ENCODE assay signal across 16 mouse cellular contexts in the genomic region with DNA sequence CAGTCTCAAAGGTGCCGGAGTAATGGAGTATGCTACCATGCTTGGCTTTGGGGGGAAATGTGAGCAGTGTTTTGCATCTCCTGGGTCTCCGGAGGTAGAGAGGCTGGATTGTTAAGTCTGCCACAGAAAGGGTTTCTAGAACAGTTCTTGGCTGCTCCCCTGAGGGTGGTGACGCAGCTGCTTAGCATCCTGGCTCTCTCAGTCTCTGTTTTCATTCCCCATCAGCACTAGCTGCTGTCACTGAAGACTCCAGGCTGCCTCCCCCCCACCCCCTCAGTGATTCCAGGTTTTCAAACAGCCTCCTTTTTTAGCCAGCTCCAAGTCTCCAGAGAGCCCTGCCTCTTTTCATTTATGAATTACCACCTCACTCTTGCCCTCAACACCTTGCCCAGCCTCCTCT. TPM values are rescaled to one million over a fixed set of nuclear protein-coding genes. Genes with fewer than 3 reads are reported as not detected.
DNase-seq lines count a peak whose midpoint lies in the region; ATAC-seq and TF ChIP-seq lines count a peak whose summit lies in the region.
"Had no signal": no experiment of that assay in that cellular context is flagged by ENCODE, and none has a peak within 500 bp of the region (broad histone marks: within the 10 kb centered on the region; RNA-seq: fewer than 3 reads in every experiment).

No protein-coding gene starts in this region.

- H3K27me3 ChIP-seq in embryonic facial prominence, embryonic 13.5 days = no peaks in the 10 kb centered on the region; the same call in 1 of the 2 replicates
- no peaks in the 10 kb centered on the region for H3K27me3 ChIP-seq in embryonic facial prominence, embryonic 10.5 days (replicated peaks; ENCODE audit: low read depth, poor library complexity, severe bottlenecking)
- H3K27me3 ChIP-seq in intestine, embryonic 16.5 days (replicated peaks; ENCODE audit: control insufficient read depth, insufficient read depth, low read length) = no peaks in the 10 kb centered on the region
- H3K27me3 ChIP-seq in intestine, postnatal 0 days (replicated peaks; ENCODE audit: control insufficient read depth, insufficient read depth, low read length) = no peaks in the 10 kb centered on the region
- no peaks in the 10 kb centered on the region for H3K27me3 ChIP-seq in lung, postnatal 0 days (replicated peaks; ENCODE audit: insufficient read depth, low read length)
- H3K27me3 ChIP-seq: limb, embryonic 12.5 days; stomach, embryonic 15.5 days had no signal

- peaks cover 10% of the 10 kb centered on the region; the same call in 1 of the 2 replicates for H3K4me1 ChIP-seq in embryonic facial prominence, embryonic 13.5 days
- H3K4me1 ChIP-seq in embryonic facial prominence, embryonic 10.5 days = peaks cover 14% of the 10 kb centered on the region; the same call in 1 of the 2 replicates
- H3K4me1 ChIP-seq in intestine, embryonic 16.5 days (ENCODE audit: control insufficient read depth, insufficient read depth, low read length) = peaks cover 20% of the 10 kb centered on the region
- no peaks in the 10 kb centered on the region for H3K4me1 ChIP-seq in intestine, postnatal 0 days (replicated peaks; ENCODE audit: control insufficient read depth, insufficient read depth, low read length)
- peaks cover 8% of the 10 kb centered on the region; the same call in 1 of the 2 replicates for H3K4me1 ChIP-seq in lung, postnatal 0 days (ENCODE audit: insufficient read depth, low read depth, low read length)

- H3K36me3 ChIP-seq in embryonic facial prominence, embryonic 13.5 days = no peaks in the 10 kb centered on the region
- no peaks in the 10 kb centered on the region for H3K36me3 ChIP-seq in embryonic facial prominence, embryonic 10.5 days (replicated peaks)
- H3K36me3 ChIP-seq in intestine, embryonic 16.5 days (ENCODE audit: control insufficient read depth, insufficient read depth, low read length) = no peaks in the 10 kb centered on the region
- H3K36me3 ChIP-seq in intestine, postnatal 0 days (ENCODE audit: control insufficient read depth, insufficient read depth) = no peaks in the 10 kb centered on the region
- H3K36me3 ChIP-seq in lung, postnatal 0 days (ENCODE audit: insufficient read depth, low read length) = no peaks in the 10 kb centered on the region
- H3K36me3 ChIP-seq: heart, embryonic 15.5 days; limb, embryonic 12.5 days; stomach, embryonic 15.5 days had no signal

- DNase-seq in embryonic facial prominence, embryonic 10.5 days (ENCODE audit: low spot score) = no peak
- DNase-seq in brain, adult 2 months (ENCODE audit: low read depth, low spot score) = peak; percentile 79
- DNase-seq in lung, postnatal 0 days (ENCODE audit: low spot score) = peak; percentile 62
- no peak for DNase-seq in kidney, adult 9 months
- DNase-seq: kidney, adult 8-10 months; retina, postnatal 1 day had no signal

- 55% methylated on average over 3 of the region's 3 CpGs for WGBS in embryonic facial prominence, embryonic 13.5 days
- WGBS in embryonic facial prominence, embryonic 10.5 days = 74% methylated on average over 3 of the region's 3 CpGs
- WGBS in intestine, embryonic 16.5 days = 58% methylated on average over 3 of the region's 3 CpGs
- WGBS in intestine, postnatal 0 days = 65% methylated on average over 3 of the region's 3 CpGs
- WGBS in lung, postnatal 0 days = 72% methylated on average over 3 of the region's 3 CpGs

- no peak overlapping the region for H3K27ac ChIP-seq in embryonic facial prominence, embryonic 13.5 days
- no peak overlapping the region for H3K27ac ChIP-seq in embryonic facial prominence, embryonic 10.5 days (replicated peaks)
- peak overlapping the region; percentile 51; the same call in 1 of the 2 replicates for H3K27ac ChIP-seq in intestine, embryonic 16.5 days (ENCODE audit: low read length)
- no peak overlapping the region for H3K27ac ChIP-seq in intestine, postnatal 0 days (ENCODE audit: low read depth, low read length)
- H3K27ac ChIP-seq in lung, postnatal 0 days (ENCODE audit: low read length) = no peak overlapping the region
- H3K27ac ChIP-seq: heart, embryonic 15.5 days; layer of hippocampus, adult 2 months; limb, embryonic 12.5 days; macrophage; stomach, embryonic 15.5 days had no signal

- no peak for TF ChIP-seq EP300 in lung, postnatal 0 days (IDR thresholded peaks at IDR 0.05)

- 0 out of 2 replicates have a peak, but pooled peaks have one; percentile 10 for ATAC-seq in embryonic facial prominence, embryonic 13.5 days (ENCODE audit: insufficient number of reproducible peaks, insufficient read depth, low FRiP score, low TSS enrichment, low read depth)
- ATAC-seq in intestine, embryonic 16.5 days = peak; percentile 62; the same call in 1 of the 2 replicates
- ATAC-seq in intestine, postnatal 0 days = no peak
- ATAC-seq in lung, postnatal 0 days = peak; percentile 24; the same call in 1 of the 2 replicates
- no peak for ATAC-seq in erythroid progenitor cell, adult 5-6 weeks (replicated peaks; ENCODE audit: low FRiP score, poor library complexity, severe bottlenecking)

- no peak for TF ChIP-seq CTCF in intestine, postnatal 0 days (IDR thresholded peaks at IDR 0.05; ENCODE audit: low read depth)
- TF ChIP-seq CTCF in lung, postnatal 0 days (IDR thresholded peaks at IDR 0.05) = no peak

- no peaks in the 10 kb centered on the region for H3K9me3 ChIP-seq in embryonic facial prominence, embryonic 13.5 days
- H3K9me3 ChIP-seq in embryonic facial prominence, embryonic 10.5 days = no peaks in the 10 kb centered on the region
- H3K9me3 ChIP-seq in intestine, embryonic 16.5 days (ENCODE audit: control insufficient read depth, low read length) = no peaks in the 10 kb centered on the region
- H3K9me3 ChIP-seq in intestine, postnatal 0 days (ENCODE audit: control insufficient read depth) = no peaks in the 10 kb centered on the region
- H3K9me3 ChIP-seq in lung, postnatal 0 days (ENCODE audit: low read length) = no peaks in the 10 kb centered on the region
- H3K9me3 ChIP-seq: heart, embryonic 15.5 days; limb, embryonic 12.5 days; stomach, embryonic 15.5 days had no signal

- no peak overlapping the region for H3K4me3 ChIP-seq in embryonic facial prominence, embryonic 13.5 days
- H3K4me3 ChIP-seq in embryonic facial prominence, embryonic 10.5 days = no peak overlapping the region
- no peak overlapping the region for H3K4me3 ChIP-seq in intestine, embryonic 16.5 days (ENCODE audit: low read length)
- H3K4me3 ChIP-seq in intestine, postnatal 0 days (ENCODE audit: low read depth, low read length) = no peak overlapping the region
- no peak overlapping the region for H3K4me3 ChIP-seq in lung, postnatal 0 days (ENCODE audit: low read depth, low read length)
- H3K4me3 ChIP-seq: heart, embryonic 15.5 days; layer of hippocampus, adult 2 months; limb, embryonic 12.5 days; myocyte; stomach, embryonic 15.5 days had no signal

- no peak overlapping the region for H3K4me2 ChIP-seq in embryonic facial prominence, embryonic 13.5 days
- no peak overlapping the region for H3K4me2 ChIP-seq in intestine, embryonic 16.5 days (ENCODE audit: low read depth, low read length)
- H3K4me2 ChIP-seq in intestine, postnatal 0 days (replicated peaks; ENCODE audit: low read depth) = no peak overlapping the region
- no peak overlapping the region for H3K4me2 ChIP-seq in lung, postnatal 0 days (replicated peaks; ENCODE audit: low read depth, low read length)
- H3K4me2 ChIP-seq: heart, embryonic 15.5 days; limb, embryonic 12.5 days; stomach, embryonic 15.5 days had no signal

- no peak overlapping the region for H3K9ac ChIP-seq in embryonic facial prominence, embryonic 13.5 days
- no peak overlapping the region for H3K9ac ChIP-seq in intestine, embryonic 16.5 days (ENCODE audit: low read depth, low read length)
- H3K9ac ChIP-seq in intestine, postnatal 0 days (ENCODE audit: low read depth, low read length) = no peak overlapping the region
- H3K9ac ChIP-seq in lung, postnatal 0 days (replicated peaks; ENCODE audit: low read depth) = no peak overlapping the region
- H3K9ac ChIP-seq: heart, embryonic 15.5 days; limb, embryonic 12.5 days; stomach, embryonic 15.5 days had no signal

RNA-seq across cellular contexts. Expression of gene Galnt2, which starts 47.1 kb away (rescaled TPM):
- 42.0 and 46.2 TPM in 2 replicates for polyA plus RNA-seq in embryonic facial prominence, embryonic 13.5 days (2015; fragmentation: Nextera tagmentation; extraction: Ambion mirVana)
- 34.8 and 42.2 TPM in 2 replicates for polyA plus RNA-seq in embryonic facial prominence, embryonic 10.5 days (2016; fragmentation: Nextera tagmentation; extraction: Ambion mirVana)
- polyA plus RNA-seq in intestine, embryonic 16.5 days (2015; fragmentation: Nextera tagmentation; extraction: Ambion mirVana) = 35.1 and 35.9 TPM in 2 replicates
- polyA plus RNA-seq in intestine, postnatal 0 days (2015; fragmentation: Nextera tagmentation; extraction: Ambion mirVana) = 44.0 and 48.7 TPM in 2 replicates
- 54.3 and 66.2 TPM in 2 replicates for polyA plus RNA-seq in lung, postnatal 0 days (2015; fragmentation: Nextera tagmentation; extraction: Ambion mirVana)
- total RNA-seq in erythroid progenitor cell, adult 5-6 weeks (2015; ENCODE audit: low replicate concordance) = 25.2 TPM in 1 of 2 replicates, not detected in the other
- total RNA-seq in erythroid progenitor cell, adult 5-6 weeks (2017; ENCODE audit: low replicate concordance) = 15.5 TPM in 1 of 2 replicates, not detected in the other

Comparison
In these comparisons a context has a peak if more than half of its experiments do, and no peak if none do; other contexts are left out.
1. ATAC-seq: peak in embryonic facial prominence, embryonic 13.5 days (single experiment), intestine, embryonic 16.5 days (single experiment) and lung, postnatal 0 days (single experiment); none in intestine, postnatal 0 days (single experiment) and erythroid progenitor cell, adult 5-6 weeks (single experiment).
2. DNase-seq: peak in brain, adult 2 months (single experiment) and lung, postnatal 0 days (single experiment); none in embryonic facial prominence, embryonic 10.5 days (single experiment) and kidney, adult 9 months (single experiment).